Mouse (Mus musculus): Measurements from ENCODE around the gene Mrpl20. TPM values are rescaled to one million over a fixed set of nuclear protein-coding genes. Genes with fewer than 3 reads are reported as not detected.

The Mrpl20 gene
- total RNA-seq, 2 experiments from 2014 or later = 93.9 to 97.9 TPM

GRCm38 (mm10) chr4:155821025-155821424 lies 18.3 kb downstream of the Mrpl20 start:
- no peak for DNase-seq (ENCODE audit: low spot score in 2 of 2)
- intact Hi-C loops (cut with DNase I) = no loop called here

- DNase-seq (ENCODE audit: low spot score in 2 of 2) = no peak
- intact Hi-C loops (cut with DNase I) = no loop called here
Observed at GRCm38 (mm10) chr4:155823443-155823842, 20.8 kb downstream of the Mrpl20 start.

GRCm38 (mm10) chr4:155829866-155830265 lies 27.2 kb downstream of the Mrpl20 start:
- intact Hi-C loops (cut with DNase I) = no loop called here
- DNase-seq (ENCODE audit: low spot score in 2 of 2) = no peak

GRCm38 (mm10) chr4:155830596-155830995 lies 27.9 kb downstream of the Mrpl20 start:
- no peak for DNase-seq (ENCODE audit: low spot score in 2 of 2)
- intact Hi-C loops (cut with DNase I) = no loop called here

GRCm38 (mm10) chr4:155831205-155831766 lies 28.6 kb downstream of the Mrpl20 start, which contains the start of gene Aurkaip1:
Gene Aurkaip1, plus strand, starts transcription at chr4:155831272.
- intact Hi-C loops (cut with DNase I) = loop anchor here (1.0 kb wide), 2 partner anchors 19 to 28 kb away; partner anchors contain the start of gene Ccnl2
- peak; percentile 95 to 97 for DNase-seq (ENCODE audit: low spot score in 2 of 2)

- intact Hi-C loops (cut with DNase I) = loop anchor here (1.0 kb wide), 2 partner anchors 20 to 29 kb away; partner anchors contain the start of gene Ccnl2
- DNase-seq (ENCODE audit: low spot score in 2 of 2) = no peak
Observed at GRCm38 (mm10) chr4:155831831-155832230, 29.2 kb downstream of the Mrpl20 start.

GRCm38 (mm10) chr4:155832321-155832720 lies 29.6 kb downstream of the Mrpl20 start:
- intact Hi-C loops (cut with DNase I) = no loop called here

GRCm38 (mm10) chr4:155833234-155833633 lies 30.6 kb downstream of the Mrpl20 start:
- no peak for DNase-seq (ENCODE audit: low spot score in 2 of 2)
- intact Hi-C loops (cut with DNase I) = no loop called here

More at GRCm38 (mm10) chr4:155832321-155832720, 29.6 kb downstream of the Mrpl20 start:
- no peak for DNase-seq (ENCODE audit: low spot score in 2 of 2)

GRCm38 (mm10) chr4:155833836-155834235 lies 31.2 kb downstream of the Mrpl20 start:
- DNase-seq (ENCODE audit: low spot score in 2 of 2) = peak; percentile 73 to 82
- intact Hi-C loops (cut with DNase I) = no loop called here

GRCm38 (mm10) chr4:155837404-155838010 lies 34.8 kb downstream of the Mrpl20 start:
- intact Hi-C loops (cut with DNase I) = no loop called here
- DNase-seq (ENCODE audit: low spot score in 2 of 2) = no peak

- intact Hi-C loops (cut with DNase I) = no loop called here
- no peak for DNase-seq (ENCODE audit: low spot score in 2 of 2)
Observed at GRCm38 (mm10) chr4:155838187-155839153, 35.8 kb downstream of the Mrpl20 start.

GRCm38 (mm10) chr4:155839483-155839910 lies 36.8 kb downstream of the Mrpl20 start, which contains the start of gene Mxra8:
Gene Mxra8, plus strand, starts transcription at chr4:155839680.
- no peak for DNase-seq (ENCODE audit: low spot score in 2 of 2)
- intact Hi-C loops (cut with DNase I) = no loop called here

GRCm38 (mm10) chr4:155840076-155841002 lies 37.7 kb downstream of the Mrpl20 start:
- no peak for DNase-seq (ENCODE audit: low spot score in 2 of 2)
- intact Hi-C loops (cut with DNase I) = no loop called here

GRCm38 (mm10) chr4:155841003-155841454 lies 38.4 kb downstream of the Mrpl20 start:
- intact Hi-C loops (cut with DNase I) = no loop called here
- DNase-seq (ENCODE audit: low spot score in 2 of 2) = peak in 1 of 2 experiments; percentile 29

GRCm38 (mm10) chr4:155841651-155842270 lies 39.1 kb downstream of the Mrpl20 start:
- DNase-seq (ENCODE audit: low spot score in 2 of 2) = no peak
- intact Hi-C loops (cut with DNase I) = no loop called here

GRCm38 (mm10) chr4:155843231-155843630 lies 40.6 kb downstream of the Mrpl20 start:
- DNase-seq (ENCODE audit: low spot score in 2 of 2) = no peak
- intact Hi-C loops (cut with DNase I) = no loop called here

- peak; percentile 92 to 93 for DNase-seq (ENCODE audit: low spot score in 2 of 2)
- intact Hi-C loops (cut with DNase I) = no loop called here
Observed at GRCm38 (mm10) chr4:155846871-155847578, 44.3 kb downstream of the Mrpl20 start, which contains the start of gene Dvl1. Gene Dvl1, plus strand, starts transcription at chr4:155847402.

All from left cerebral cortex, postnatal 25 days (tissue).